Mouse (Mus musculus) lung, adult 2 months (tissue): ENCODE measurements around the gene Tanc1.

Experiments used
- CTCF ChIP-seq: fragments of 200-500 bp; IDR thresholded peaks from 2 replicates; pipeline ENCODE4 v1.5.1; 2011; ENCODE audit warnings: mild to moderate bottlenecking, low read length, control low read depth; ENCODE audit not compliant: insufficient read depth
- POLR2A ChIP-seq: fragments of 200-500 bp; IDR thresholded peaks from 2 replicates; pipeline ENCODE4 v1.6.1; 2011; ENCODE audit warnings: low read depth, mild to moderate bottlenecking, control low read depth, low read length, borderline replicate concordance; ENCODE audit errors: extremely low read depth

DNA sequence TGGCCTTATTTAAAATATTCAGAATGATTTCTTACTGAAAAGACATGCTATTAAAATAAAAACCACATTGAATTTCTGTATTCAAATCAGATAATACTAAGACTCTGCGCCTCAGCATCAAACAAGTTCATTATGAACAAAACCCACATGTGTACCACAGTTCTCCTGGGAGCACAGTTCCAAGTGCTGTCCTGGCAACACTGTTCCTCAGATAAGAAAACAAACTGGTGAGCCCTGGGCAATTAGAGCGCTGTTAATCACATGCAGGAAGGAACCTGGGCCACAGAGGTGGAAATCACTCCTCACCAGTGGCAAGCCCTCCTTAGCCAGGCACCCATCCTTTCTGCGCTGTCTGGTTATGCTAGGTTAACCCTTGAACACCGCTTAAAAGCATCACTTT is 265.5 kb downstream of the Tanc1 start:
- TF ChIP-seq CTCF (no peak), POLR2A (no peak)
